11 mouse cellular contexts compared by ENCODE assay signal in the genomic region with DNA sequence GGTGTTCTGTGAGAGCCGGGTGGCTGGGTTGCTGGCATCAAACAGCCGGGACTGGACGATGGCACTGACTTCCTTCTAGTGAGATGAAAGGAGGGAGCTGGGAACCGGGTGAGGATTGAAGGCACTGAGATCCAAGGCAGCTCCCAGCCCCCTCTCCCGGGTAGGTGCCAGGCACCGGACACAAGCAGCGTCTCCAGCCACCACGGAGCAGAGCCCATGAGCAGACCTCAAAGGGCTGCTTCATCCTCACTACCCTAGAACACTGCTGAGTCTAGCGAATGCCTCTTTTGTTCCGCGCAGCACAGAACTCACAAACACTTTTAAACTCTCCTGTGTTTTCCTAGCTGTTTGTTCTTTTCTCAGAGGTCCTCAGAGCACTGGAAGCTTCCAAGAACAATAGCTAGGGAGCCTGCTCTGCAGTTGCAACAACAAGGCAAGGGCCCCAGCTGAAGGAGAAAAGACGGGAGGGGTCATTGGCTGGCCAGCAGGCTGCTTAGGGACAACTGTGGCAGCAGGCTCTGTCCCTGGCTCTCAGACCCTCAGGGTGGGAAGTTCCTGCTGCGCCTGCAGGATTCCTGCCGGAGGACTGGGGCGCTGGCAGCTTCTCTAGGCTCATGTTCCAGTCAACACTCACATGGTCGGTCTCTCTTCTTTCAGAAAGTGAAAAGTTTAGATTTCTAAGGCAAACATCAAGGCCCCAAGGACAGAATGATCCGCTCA.
A peak's percentile ranks its signal among the peaks of the same experiment; 100 is the strongest.
DNase-seq lines count a peak whose midpoint lies in the region; ATAC-seq and TF ChIP-seq lines count a peak whose summit lies in the region.
"Had no signal": no experiment of that assay in that cellular context is flagged by ENCODE, and none has a peak within 500 bp of the region (broad histone marks: within the 10 kb centered on the region; RNA-seq: fewer than 3 reads in every experiment).

No protein-coding gene starts in this region.

- H3K9me3 ChIP-seq in heart, postnatal 0 days (replicated peaks; ENCODE audit: control insufficient read depth, low read length), result no peaks in the 10 kb centered on the region
- no peaks in the 10 kb centered on the region for H3K9me3 ChIP-seq in heart, embryonic 12.5 days (replicated peaks)
- no peaks in the 10 kb centered on the region for H3K9me3 ChIP-seq in embryonic facial prominence, embryonic 10.5 days
- no peaks in the 10 kb centered on the region for H3K9me3 ChIP-seq in limb, embryonic 10.5 days (replicated peaks)

- no peak overlapping the region for H3K9ac ChIP-seq in heart, postnatal 0 days (replicated peaks; ENCODE audit: low read depth, low read length)
- H3K9ac ChIP-seq in heart, embryonic 12.5 days, result no peak overlapping the region

- no peaks in the 10 kb centered on the region for H3K27me3 ChIP-seq in heart, postnatal 0 days (ENCODE audit: control insufficient read depth, insufficient read depth, low read length)
- no peaks in the 10 kb centered on the region for H3K27me3 ChIP-seq in heart, embryonic 12.5 days (replicated peaks)
- no peaks in the 10 kb centered on the region for H3K27me3 ChIP-seq in embryonic facial prominence, embryonic 10.5 days (replicated peaks; ENCODE audit: low read depth, poor library complexity, severe bottlenecking)
- no peaks in the 10 kb centered on the region for H3K27me3 ChIP-seq in limb, embryonic 10.5 days (ENCODE audit: low read depth, poor library complexity, severe bottlenecking)

- TF ChIP-seq EP300 in heart, postnatal 0 days (IDR thresholded peaks at IDR 0.05; ENCODE audit: low read depth), result no peak

- peak overlapping the region; percentile 47 for H3K27ac ChIP-seq in heart, postnatal 0 days (ENCODE audit: low read depth)
- H3K27ac ChIP-seq in heart, embryonic 12.5 days (ENCODE audit: poor library complexity, severe bottlenecking), result no peak overlapping the region
- H3K27ac ChIP-seq in embryonic facial prominence, embryonic 10.5 days (replicated peaks), result peak overlapping the region; percentile 52
- peak overlapping the region; percentile 72 for H3K27ac ChIP-seq in limb, embryonic 10.5 days

- H3K36me3 ChIP-seq in heart, postnatal 0 days (replicated peaks; ENCODE audit: control insufficient read depth, insufficient read depth, low read length), result no peaks in the 10 kb centered on the region
- H3K36me3 ChIP-seq in heart, embryonic 12.5 days, result no peaks in the 10 kb centered on the region
- H3K36me3 ChIP-seq in embryonic facial prominence, embryonic 10.5 days (replicated peaks), result no peaks in the 10 kb centered on the region
- no peaks in the 10 kb centered on the region for H3K36me3 ChIP-seq in limb, embryonic 10.5 days

- 64% methylated on average over 17 of the region's 17 CpGs for WGBS in heart, postnatal 0 days
- WGBS in heart, embryonic 12.5 days, result 57% methylated on average over 17 of the region's 17 CpGs
- WGBS in embryonic facial prominence, embryonic 10.5 days, result 26% methylated on average over 17 of the region's 17 CpGs
- 54% methylated on average over 17 of the region's 17 CpGs for WGBS in limb, embryonic 10.5 days

- no peak for ATAC-seq in heart, postnatal 0 days (ENCODE audit: insufficient read depth, low read depth)
- ATAC-seq in heart, embryonic 12.5 days (ENCODE audit: insufficient number of reproducible peaks, low FRiP score), result no peak

- no peak for TF ChIP-seq CTCF in heart, postnatal 0 days (IDR thresholded peaks at IDR 0.05; ENCODE audit: low read depth)

- peaks cover 5% of the 10 kb centered on the region; the same call in 1 of the 2 replicates for H3K4me1 ChIP-seq in heart, postnatal 0 days (ENCODE audit: control insufficient read depth, insufficient read depth)
- peaks cover 12% of the 10 kb centered on the region for H3K4me1 ChIP-seq in heart, embryonic 12.5 days (replicated peaks)
- peaks cover 20% of the 10 kb centered on the region for H3K4me1 ChIP-seq in embryonic facial prominence, embryonic 10.5 days
- H3K4me1 ChIP-seq in limb, embryonic 10.5 days, result peaks cover 10% of the 10 kb centered on the region

- DNase-seq in heart, postnatal 0 days (ENCODE audit: low spot score), result no peak
- peak; percentile 76 for DNase-seq in brain, adult 2 months (ENCODE audit: low read depth, low spot score)
- DNase-seq in embryonic facial prominence, embryonic 10.5 days (ENCODE audit: low spot score), result no peak
- no peak for DNase-seq in limb, embryonic 10.5 days (ENCODE audit: low spot score)
- no peak for DNase-seq in liver
- no peak for DNase-seq in thymus, postnatal 4 days
- DNase-seq: adrenal gland, adult 2 months; cerebellum, adult 9-11 months; kidney, postnatal 36 days; thymus, adult 18-20 months had no signal

- no peak overlapping the region for H3K4me3 ChIP-seq in heart, postnatal 0 days (ENCODE audit: low read depth, low read length)
- H3K4me3 ChIP-seq in heart, embryonic 12.5 days, result no peak overlapping the region
- H3K4me3 ChIP-seq in embryonic facial prominence, embryonic 10.5 days, result no peak overlapping the region
- H3K4me3 ChIP-seq in limb, embryonic 10.5 days, result no peak overlapping the region

- H3K4me2 ChIP-seq in heart, postnatal 0 days (ENCODE audit: low read depth, low read length), result no peak overlapping the region
- H3K4me2 ChIP-seq in heart, embryonic 12.5 days, result no peak overlapping the region
